Mouse (Mus musculus) intestine, embryonic 16.5 days (tissue): ENCODE data around the gene Tecpr1. TPM values are rescaled to one million over a fixed set of nuclear protein-coding genes. Genes with fewer than 3 reads are reported as not detected.

ENCODE experiments used
- ATAC-seq: fragments of 200-750 bp; cut with Nextera tagmentation; 2 replicates; pipeline ENCODE4 v1.8.0; 2017; ENCODE audit warnings: moderate TSS enrichment, moderate library complexity
- H3K27ac ChIP-seq: fragments of 300-500 bp; sonication (generic); 2 replicates; pipeline ENCODE4 v1.5.1; 2014; ENCODE audit warnings: mild to moderate bottlenecking, low read length
- H3K27me3 ChIP-seq: fragments of 300-500 bp; sonication (generic); replicated peaks from 2 replicates; pipeline ENCODE4 v1.6.1; 2014; ENCODE audit warnings: low read length, control low read depth, mixed read lengths; ENCODE audit not compliant: control insufficient read depth, insufficient read depth
- H3K36me3 ChIP-seq: fragments of 300-500 bp; sonication (generic); 2 replicates; pipeline ENCODE4 v1.6.1; 2014; ENCODE audit warnings: low read length, control low read depth; ENCODE audit not compliant: control insufficient read depth, insufficient read depth
- H3K4me1 ChIP-seq: fragments of 300-500 bp; sonication (generic); 2 replicates; pipeline ENCODE4 v1.6.1; 2014; ENCODE audit warnings: low read length, control low read depth, mixed read lengths; ENCODE audit not compliant: control insufficient read depth, insufficient read depth
- H3K4me2 ChIP-seq: fragments of 300-500 bp; sonication (generic); 2 replicates; pipeline ENCODE4 v1.6.1; 2014; ENCODE audit warnings: low read depth, low read length, control low read depth
- H3K4me3 ChIP-seq: fragments of 300-500 bp; sonication (generic); 2 replicates; pipeline ENCODE4 v1.5.1; 2014; ENCODE audit warnings: mild to moderate bottlenecking, low read length
- H3K9ac ChIP-seq: fragments of 300-500 bp; sonication (generic); 2 replicates; pipeline ENCODE4 v1.6.1; 2014; ENCODE audit warnings: low read depth, low read length
- H3K9me3 ChIP-seq: fragments of 300-500 bp; sonication (generic); 2 replicates; pipeline ENCODE4 v1.6.1; 2016; ENCODE audit warnings: low read length, control low read depth; ENCODE audit not compliant: control insufficient read depth
- whole genome bisulfite sequencing: fragments of 180-500 bp; shearing (Covaris S2); extraction: QIAGEN DNeasy Blood & Tissue Kit; methylation state at CpG from one replicate; pipeline ENCODE4 v1.1.7; 2014; 5-methylcytosine and 5-hydroxymethylcytosine counted together
- polyA plus RNA-seq: library from polyadenylated mRNA; unstranded; fragments of >200 nt; fragmentation: Nextera tagmentation; extraction: Ambion mirVana; gene quantifications from 2 replicates; pipeline ENCODE4 v1.2.1, GENCODE M21; 2015

Gene Tecpr1
- polyA plus RNA-seq = 19.3 and 20.4 TPM in 2 replicates

DNA sequence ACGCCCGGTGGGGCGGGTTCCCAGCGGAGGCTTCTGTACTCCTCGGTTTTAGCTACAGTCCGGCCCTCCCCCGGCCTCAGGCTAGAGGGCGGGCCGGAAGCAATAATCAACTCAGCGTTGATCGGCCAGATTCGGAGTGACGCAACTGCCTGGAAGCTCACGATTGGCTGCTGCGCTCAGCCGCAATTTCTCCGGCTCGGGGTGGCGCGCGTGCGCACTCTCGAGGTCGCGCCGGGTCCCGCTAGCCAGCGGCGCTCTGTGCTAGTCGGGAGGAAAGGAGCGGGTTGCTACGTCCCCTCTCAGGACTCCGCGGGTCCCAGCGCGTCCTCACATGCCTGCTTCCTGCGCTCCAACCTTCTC is at the start of gene Tecpr1:
Tecpr1 (minus strand) TSS at position 113 of the 360 bp plus-strand sequence.
- H3K27me3 ChIP-seq = no peaks in the 10 kb centered on the region
- H3K4me1 ChIP-seq = peaks cover 6% of the 10 kb centered on the region; the same call in 1 of the 2 replicates
- H3K4me3 ChIP-seq = peak within 1 kb of the TSS; percentile 61
- peak; percentile 98 for ATAC-seq
- under 1% methylated on average over 27 of the region's 37 CpGs for WGBS
- peak within 1 kb of the TSS; percentile 75 for H3K27ac ChIP-seq
- peak within 1 kb of the TSS; percentile 69 for H3K9ac ChIP-seq
- H3K9me3 ChIP-seq = no peaks in the 10 kb centered on the region
- peak within 1 kb of the TSS; percentile 81 for H3K4me2 ChIP-seq
- no peaks in the 10 kb centered on the region for H3K36me3 ChIP-seq

DNA sequence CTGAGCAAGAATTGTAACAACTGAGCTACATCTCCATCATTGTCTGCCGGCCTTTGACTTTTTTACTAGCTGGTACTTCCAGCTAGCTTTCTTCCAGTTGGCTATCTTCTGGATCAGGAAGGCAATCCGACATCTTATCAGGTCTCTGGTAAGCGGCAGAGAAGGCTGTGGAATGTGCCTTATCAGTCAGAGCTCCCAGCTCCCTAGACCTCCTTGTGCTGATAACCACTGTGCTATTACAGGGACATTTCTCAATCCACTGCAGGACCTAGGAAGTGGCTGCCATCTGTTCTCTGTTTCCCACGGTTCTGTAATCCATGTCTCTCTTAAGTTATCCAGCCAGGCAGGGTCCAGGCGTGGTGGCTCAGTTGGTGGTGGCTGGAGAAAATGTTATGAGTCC is 48.4 kb upstream of the Tecpr1 start:
- H3K4me3 ChIP-seq = no peak overlapping the region
- H3K9me3 ChIP-seq = no peaks in the 10 kb centered on the region
- H3K27me3 ChIP-seq = no peaks in the 10 kb centered on the region
- no peak overlapping the region for H3K27ac ChIP-seq
- H3K9ac ChIP-seq = no peak overlapping the region
- WGBS = 32% methylated on average over 5 of the region's 5 CpGs
- peak; percentile 88 for ATAC-seq
- H3K4me2 ChIP-seq = no peak overlapping the region
- peaks cover 9% of the 10 kb centered on the region for H3K4me1 ChIP-seq
- H3K36me3 ChIP-seq = peaks cover 6% of the 10 kb centered on the region; the same call in 1 of the 2 replicates

DNA sequence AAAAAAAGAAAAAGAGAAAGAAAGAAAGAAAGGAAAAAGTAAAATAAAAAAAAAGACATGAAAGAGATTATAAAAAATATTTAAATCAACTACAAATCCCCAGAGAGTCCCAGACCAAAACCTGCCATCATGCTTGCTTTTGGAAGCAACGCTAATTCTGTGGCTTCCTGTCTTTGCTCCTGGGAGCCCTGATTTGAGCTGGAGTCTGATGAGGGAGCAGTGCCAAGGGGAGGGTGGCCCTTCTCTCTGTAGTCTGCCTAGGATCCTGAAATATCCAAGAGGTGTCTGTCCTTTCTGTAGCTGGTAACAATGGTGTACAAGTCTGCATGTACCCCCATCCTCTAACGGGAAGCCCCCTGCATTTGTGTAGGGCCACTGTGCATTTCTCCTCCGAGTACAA is 47.7 kb upstream of the Tecpr1 start:
- H3K9me3 ChIP-seq = no peaks in the 10 kb centered on the region
- WGBS = 83% methylated on average over 3 of the region's 3 CpGs

DNA sequence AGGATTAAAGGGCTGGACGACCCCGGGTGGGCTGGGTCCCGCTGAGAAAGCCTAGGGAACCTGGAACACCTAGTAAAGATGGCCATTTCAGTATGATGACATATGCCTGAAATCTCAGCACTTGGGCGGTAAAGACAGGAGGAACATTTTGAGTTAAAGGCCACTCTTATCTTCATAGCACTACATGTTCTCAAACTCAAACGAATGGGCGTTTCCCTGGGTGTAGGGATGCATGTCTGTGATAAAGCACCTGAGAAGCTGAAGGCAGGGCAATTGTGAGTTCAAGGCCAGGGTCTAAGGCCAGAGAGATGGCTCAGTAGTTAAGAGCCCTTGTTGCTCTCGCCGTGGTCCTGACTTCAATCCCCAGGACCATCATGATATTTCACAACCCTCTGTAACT is 47.0 kb upstream of the Tecpr1 start:
- peaks cover 12% of the 10 kb centered on the region for H3K4me1 ChIP-seq
- H3K36me3 ChIP-seq = peaks cover 3% of the 10 kb centered on the region; the same call in 1 of the 2 replicates
- H3K4me3 ChIP-seq = no peak overlapping the region
- no peak for ATAC-seq
- H3K9ac ChIP-seq = no peak overlapping the region
- no peak overlapping the region for H3K27ac ChIP-seq
- H3K9me3 ChIP-seq = no peaks in the 10 kb centered on the region
- H3K27me3 ChIP-seq = no peaks in the 10 kb centered on the region
- H3K4me2 ChIP-seq = no peak overlapping the region
- WGBS = 83% methylated on average over 8 of the region's 8 CpGs

More for the DNA sequence above, 47.7 kb upstream of the Tecpr1 start:
- Histone ChIP-seq H3K36me3 (peaks cover 6% of the 10 kb centered on the region; the same call in 1 of the 2 replicates), H3K27ac (no peak overlapping the region), H3K27me3 (no peaks in the 10 kb centered on the region), H3K9ac (no peak overlapping the region), H3K4me1 (peaks cover 12% of the 10 kb centered on the region), H3K4me3 (no peak overlapping the region), H3K4me2 (no peak overlapping the region)
- no peak for ATAC-seq

DNA sequence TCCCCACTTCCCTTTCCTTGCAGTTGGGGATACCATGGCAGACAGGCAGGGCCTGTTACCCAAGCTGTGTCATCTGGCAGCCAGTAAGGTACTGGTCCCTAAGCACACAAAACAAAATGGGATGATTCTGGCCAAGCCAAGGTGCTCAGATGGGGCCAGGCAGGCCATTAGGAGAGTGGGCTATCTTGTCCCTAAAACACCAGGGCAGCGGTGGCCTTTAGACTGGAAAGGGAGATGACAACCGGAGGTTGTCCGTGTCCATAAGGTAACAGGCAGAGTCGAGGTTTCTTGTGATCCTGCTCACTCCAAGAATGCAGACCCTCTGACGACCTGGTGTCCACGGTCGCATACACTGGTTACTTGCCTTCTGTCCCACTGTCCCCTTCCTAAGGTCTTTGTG is 46.5 kb upstream of the Tecpr1 start:
- ATAC-seq = no peak
- no peak overlapping the region for H3K9ac ChIP-seq
- H3K9me3 ChIP-seq = no peaks in the 10 kb centered on the region
- H3K4me2 ChIP-seq = no peak overlapping the region
- H3K36me3 ChIP-seq = peaks cover 3% of the 10 kb centered on the region; the same call in 1 of the 2 replicates
- H3K4me1 ChIP-seq = peaks cover 12% of the 10 kb centered on the region
- no peak overlapping the region for H3K4me3 ChIP-seq
- no peaks in the 10 kb centered on the region for H3K27me3 ChIP-seq
- WGBS = 92% methylated on average over 7 of the region's 7 CpGs
- H3K27ac ChIP-seq = no peak overlapping the region

DNA sequence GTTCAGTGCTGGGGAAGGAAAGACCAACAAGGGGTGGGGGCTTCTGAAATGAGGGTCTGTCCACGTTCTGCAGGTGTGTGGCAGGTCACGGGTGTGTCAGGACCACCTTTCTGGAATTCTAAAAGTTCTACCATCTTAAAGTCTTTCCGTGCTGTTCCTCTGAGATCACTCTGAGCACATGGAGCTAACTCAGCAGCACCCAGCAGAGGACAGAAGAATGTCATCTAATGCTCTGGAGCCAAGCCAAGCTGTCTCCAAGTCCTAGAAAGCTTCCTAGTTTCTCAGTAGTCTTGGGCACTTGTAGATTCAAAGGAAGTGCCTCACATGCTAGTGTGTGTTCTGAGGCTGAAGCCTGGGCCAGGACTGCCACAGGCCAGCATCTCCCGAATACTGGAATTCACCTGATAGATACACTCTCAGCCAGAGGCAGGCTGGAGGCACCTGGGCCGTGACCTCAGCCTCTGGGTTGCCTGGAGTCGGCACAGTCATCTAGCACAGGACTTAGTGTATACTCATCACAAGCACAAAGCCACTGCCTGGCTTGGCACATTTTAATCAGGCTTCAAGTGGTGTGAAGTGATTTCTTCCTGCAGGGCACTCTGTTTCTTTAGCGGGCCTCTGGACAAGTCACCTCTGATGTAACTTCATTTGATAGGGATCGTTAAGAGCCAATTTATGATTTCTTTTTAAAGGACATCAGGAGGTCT is 44.3 kb upstream of the Tecpr1 start:
- H3K27ac ChIP-seq = 0 out of 2 replicates have a peak overlapping the region, but pooled peaks have one; percentile 15
- peaks cover 6% of the 10 kb centered on the region; the same call in 1 of the 2 replicates for H3K36me3 ChIP-seq
- no peak overlapping the region for H3K4me3 ChIP-seq
- ATAC-seq = no peak
- no peaks in the 10 kb centered on the region for H3K27me3 ChIP-seq
- H3K9me3 ChIP-seq = no peaks in the 10 kb centered on the region
- H3K4me2 ChIP-seq = no peak overlapping the region
- H3K4me1 ChIP-seq = peaks cover 12% of the 10 kb centered on the region
- H3K9ac ChIP-seq = no peak overlapping the region
- 79% methylated on average over 8 of the region's 8 CpGs for WGBS

DNA sequence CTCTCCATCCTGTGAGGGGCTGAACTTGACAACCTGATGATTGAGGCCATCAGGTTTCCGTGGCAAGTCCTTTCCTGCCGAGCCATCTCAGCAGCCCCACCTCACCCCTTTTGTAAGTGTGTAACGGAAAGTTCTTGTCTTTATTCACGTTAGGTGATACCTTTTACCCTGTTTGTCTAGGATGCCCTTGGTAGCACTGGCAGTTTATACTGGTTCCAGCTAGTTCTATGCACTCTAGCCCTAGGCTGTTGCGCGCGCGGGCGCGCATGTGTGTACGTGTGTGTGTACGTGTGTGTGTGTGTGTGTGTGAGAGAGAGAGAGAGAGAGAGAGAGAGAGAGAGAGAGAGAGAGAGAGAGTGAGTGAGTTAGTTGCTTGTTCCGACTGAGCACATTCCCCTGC is 40.1 kb upstream of the Tecpr1 start:
- ATAC-seq = no peak

DNA sequence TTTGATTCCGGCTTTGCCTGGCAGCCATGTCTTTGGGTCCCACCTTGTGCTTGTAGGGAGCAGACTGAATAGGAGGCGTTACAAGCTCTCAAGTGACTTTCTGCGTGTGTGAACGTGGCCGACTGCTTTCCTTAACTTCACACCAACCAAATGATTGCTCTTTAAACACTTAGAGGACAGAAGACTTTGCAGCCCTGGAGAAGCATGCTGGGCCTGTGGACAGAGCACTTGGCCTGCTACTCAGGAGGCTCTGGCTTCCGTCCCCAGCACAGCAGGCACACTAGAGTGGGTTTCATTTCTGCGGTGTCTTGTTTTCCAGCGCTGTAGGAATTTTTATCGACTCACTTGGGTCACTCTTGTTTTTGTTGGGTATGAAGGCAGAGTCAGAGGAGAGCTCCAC is 39.7 kb upstream of the Tecpr1 start:
- Histone ChIP-seq H3K9me3 (no peaks in the 10 kb centered on the region), H3K27ac (no peak overlapping the region), H3K4me3 (no peak overlapping the region), H3K4me2 (no peak overlapping the region), H3K9ac (no peak overlapping the region), H3K4me1 (peaks cover 30% of the 10 kb centered on the region), H3K36me3 (0 out of 2 replicates have a peak, but pooled peaks cover 9% of the 10 kb centered on the region), H3K27me3 (no peaks in the 10 kb centered on the region)
- no peak for ATAC-seq
- WGBS = 73% methylated on average over 9 of the region's 9 CpGs

More for the DNA sequence above, 40.1 kb upstream of the Tecpr1 start:
- Histone ChIP-seq H3K36me3 (0 out of 2 replicates have a peak, but pooled peaks cover 9% of the 10 kb centered on the region), H3K27me3 (no peaks in the 10 kb centered on the region), H3K4me1 (peaks cover 25% of the 10 kb centered on the region), H3K9ac (no peak overlapping the region), H3K4me2 (no peak overlapping the region), H3K27ac (no peak overlapping the region), H3K4me3 (no peak overlapping the region), H3K9me3 (no peaks in the 10 kb centered on the region)
- 88% methylated on average over 13 of the region's 13 CpGs for WGBS

DNA sequence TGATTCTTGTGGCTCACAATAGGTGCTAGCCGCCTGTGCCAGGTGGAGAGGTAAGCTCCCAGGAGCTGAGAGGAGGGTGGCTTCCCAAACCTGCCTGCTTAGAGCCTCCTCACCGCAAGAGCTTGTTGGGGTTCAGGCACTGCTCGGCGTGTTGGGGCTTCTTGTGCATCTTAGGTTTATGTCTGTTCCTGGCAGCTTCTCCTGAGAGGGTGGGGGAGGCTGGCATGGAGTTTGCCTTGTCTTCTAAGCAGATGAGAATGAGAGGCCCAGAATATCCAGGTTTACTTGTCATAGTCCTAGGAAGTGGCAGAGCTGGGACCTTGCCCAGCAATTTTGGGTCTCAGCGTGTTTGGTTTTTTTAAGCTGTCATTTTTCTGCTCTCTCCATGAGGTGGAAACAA is 38.4 kb upstream of the Tecpr1 start:
- no peak overlapping the region for H3K4me2 ChIP-seq
- no peak for ATAC-seq
- H3K9ac ChIP-seq = no peak overlapping the region
- no peaks in the 10 kb centered on the region for H3K27me3 ChIP-seq
- WGBS = 89% methylated on average over 5 of the region's 5 CpGs
- H3K4me3 ChIP-seq = no peak overlapping the region
- peaks cover 36% of the 10 kb centered on the region for H3K4me1 ChIP-seq
- H3K36me3 ChIP-seq = 0 out of 2 replicates have a peak, but pooled peaks cover 9% of the 10 kb centered on the region
- H3K27ac ChIP-seq = no peak overlapping the region
- H3K9me3 ChIP-seq = no peaks in the 10 kb centered on the region
